Mouse (Mus musculus) frontal cortex, postnatal 10 days (tissue): ENCODE data around the gene Zfp446.

ENCODE experiments used
- DNase-seq, 2 experiments: peaks; one replicate each; pipeline ENCODE4 v3.0.0; 2022; ENCODE audit warnings: low spot score in 2 of 2, mixed read lengths in 1 of 2

The Zfp446 gene

GRCm38 (mm10) chr7:12986906-12987305 lies 9.3 kb downstream of the Zfp446 start:
- DNase-seq: no peak

GRCm38 (mm10) chr7:12987409-12988189 lies 10.0 kb downstream of the Zfp446 start:
- DNase-seq: no peak

DNA sequence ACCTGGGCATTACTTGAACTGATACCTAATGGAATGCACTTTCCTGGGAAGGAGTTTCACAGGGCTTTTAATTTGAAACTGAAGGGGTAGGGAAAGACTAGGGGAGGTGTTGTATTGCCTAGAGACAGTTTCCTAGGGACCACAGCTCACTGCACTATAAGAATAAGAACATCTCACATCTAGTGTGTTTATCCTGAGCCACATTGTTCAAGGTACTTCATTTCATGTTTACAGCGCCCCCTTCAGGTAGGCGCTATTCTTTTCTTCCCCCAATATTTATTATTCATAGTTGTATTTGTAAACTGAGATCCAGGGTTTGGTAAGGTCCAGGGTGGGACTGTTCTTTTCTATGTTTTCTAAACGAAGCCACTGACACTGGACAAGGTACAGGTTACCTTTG lies 14.6 kb downstream of the Zfp446 start:
- DNase-seq: no peak

DNA sequence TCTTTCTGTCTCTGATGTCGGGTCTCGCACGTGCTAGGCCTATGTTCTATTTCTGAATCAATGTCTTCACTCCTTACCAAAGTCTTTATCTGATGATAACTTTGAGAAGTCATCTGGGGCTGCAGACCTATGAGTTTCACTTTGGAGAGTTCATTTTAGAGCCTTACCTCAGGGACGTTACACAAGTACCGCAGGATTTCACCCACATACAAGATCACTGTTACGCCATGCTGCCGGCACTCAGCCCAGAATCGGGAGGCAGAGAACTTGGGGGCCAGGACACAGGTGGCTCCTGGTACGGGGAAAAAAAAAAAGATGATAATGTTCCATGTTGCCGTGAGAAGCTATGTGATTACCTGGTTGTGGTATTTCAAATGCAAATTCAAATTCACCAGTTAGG lies 15.5 kb downstream of the Zfp446 start:
- DNase-seq: no peak

- DNase-seq: no peak
Observed at GRCm38 (mm10) chr7:12995862-12996261, 18.2 kb downstream of the Zfp446 start.

- DNase-seq: no peak
Observed at GRCm38 (mm10) chr7:12997230-12997629, 19.6 kb downstream of the Zfp446 start.

GRCm38 (mm10) chr7:12998053-12998452 lies 20.4 kb downstream of the Zfp446 start, which contains the start of gene Slc27a5:
TSS of gene Slc27a5 (minus strand) at chr7:12998192.
- no peak for DNase-seq

DNA sequence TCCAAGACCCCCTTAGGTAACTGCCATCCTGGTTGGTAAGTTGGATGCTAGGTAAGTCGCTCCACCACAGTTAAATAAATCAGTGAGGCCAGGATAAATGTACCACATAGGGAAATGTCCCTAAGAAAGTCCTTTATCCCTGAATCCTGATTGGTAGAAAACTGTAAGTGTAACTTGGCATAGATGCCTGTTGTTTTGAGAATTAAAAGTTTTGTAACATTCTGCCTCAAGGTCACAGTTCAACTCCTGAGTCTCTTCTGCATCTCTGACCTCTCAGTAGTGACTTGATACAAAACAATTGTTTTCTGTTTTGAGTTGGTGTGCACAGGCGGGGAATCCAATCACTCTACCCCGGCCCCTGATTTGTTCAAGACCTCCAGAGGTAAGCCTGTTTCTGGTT lies 21.2 kb downstream of the Zfp446 start, which contains the start of gene Trim28:
Trim28 (plus strand) TSS at position 264 of the 400 bp plus-strand sequence.
- no peak for DNase-seq

DNA sequence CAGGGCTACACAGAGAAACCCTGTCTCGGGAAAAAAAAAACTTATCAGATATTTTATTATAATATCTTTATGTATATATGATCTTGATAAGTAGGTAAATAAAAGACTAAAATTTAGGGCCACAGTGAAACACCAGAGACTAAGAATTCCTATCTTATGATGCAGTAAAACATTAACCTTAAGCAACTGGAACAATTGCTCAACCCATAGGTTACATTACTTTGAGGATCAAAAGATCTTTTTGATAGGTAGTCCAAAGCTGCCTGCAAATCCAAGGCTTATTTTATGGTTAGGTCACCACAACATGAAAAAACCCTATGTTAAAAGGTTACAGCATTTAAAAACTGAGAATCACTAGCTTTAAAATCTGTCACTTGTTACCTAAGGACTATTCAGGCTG lies 23.9 kb downstream of the Zfp446 start:
- DNase-seq: no peak

DNA sequence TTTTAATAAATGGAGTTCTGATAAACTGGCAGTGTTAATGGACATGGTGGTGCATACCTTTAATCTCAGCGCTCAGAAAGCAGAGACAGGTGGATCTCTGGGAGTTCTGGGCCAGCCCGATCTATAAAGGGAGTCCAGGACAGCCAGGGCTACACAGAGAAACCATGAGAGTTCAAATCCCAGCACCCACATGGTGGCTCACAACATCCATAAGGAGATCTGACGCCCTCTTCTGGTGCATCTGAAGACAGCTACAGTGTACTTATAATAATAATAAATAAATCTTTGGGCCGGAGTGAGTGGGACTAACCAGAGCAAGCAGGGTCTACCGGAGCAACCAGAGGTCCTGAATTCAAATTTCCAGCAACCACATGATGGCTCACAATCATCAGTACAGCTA lies 25.7 kb downstream of the Zfp446 start:
- no peak for DNase-seq

DNA sequence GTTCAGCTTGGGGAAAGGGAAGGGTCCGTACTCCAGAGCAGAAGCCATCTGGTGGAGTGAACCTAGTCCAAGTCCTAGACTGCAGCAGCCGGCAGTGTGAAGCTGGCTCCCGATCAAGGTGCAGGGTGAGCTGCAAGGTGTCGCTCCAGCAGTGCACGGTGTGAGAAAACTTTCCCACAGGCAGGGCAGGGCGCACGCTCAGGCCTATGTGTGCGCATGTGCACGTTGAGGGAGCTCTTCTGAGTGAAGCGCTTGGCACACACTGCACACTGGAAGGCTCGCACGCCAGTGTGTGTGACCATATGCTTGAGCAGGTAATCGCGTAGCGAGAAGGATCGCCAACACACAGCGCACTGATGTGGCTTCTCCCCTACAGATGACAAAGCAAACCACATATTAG lies 28.4 kb downstream of the Zfp446 start:
- DNase-seq: no peak

DNA sequence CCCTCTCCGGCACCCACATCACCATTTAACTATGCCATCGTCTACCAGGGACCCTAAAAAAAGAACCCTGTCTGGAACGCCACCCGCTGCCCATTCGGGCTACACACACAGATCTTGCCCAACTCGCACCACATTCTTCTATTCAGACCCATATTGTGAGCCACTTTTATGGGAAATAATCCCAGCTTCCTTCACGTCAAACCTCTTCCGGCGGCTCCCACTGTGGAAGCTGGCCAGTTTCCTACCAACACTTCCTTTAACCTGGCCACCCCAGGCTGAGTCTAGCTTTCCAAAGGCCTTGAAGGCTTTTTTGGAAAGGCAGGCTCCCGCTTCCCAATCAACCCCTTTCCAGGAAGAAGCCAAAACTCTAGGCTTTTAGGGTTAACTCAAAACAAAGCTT lies 28.9 kb downstream of the Zfp446 start:
- DNase-seq: no peak

DNA sequence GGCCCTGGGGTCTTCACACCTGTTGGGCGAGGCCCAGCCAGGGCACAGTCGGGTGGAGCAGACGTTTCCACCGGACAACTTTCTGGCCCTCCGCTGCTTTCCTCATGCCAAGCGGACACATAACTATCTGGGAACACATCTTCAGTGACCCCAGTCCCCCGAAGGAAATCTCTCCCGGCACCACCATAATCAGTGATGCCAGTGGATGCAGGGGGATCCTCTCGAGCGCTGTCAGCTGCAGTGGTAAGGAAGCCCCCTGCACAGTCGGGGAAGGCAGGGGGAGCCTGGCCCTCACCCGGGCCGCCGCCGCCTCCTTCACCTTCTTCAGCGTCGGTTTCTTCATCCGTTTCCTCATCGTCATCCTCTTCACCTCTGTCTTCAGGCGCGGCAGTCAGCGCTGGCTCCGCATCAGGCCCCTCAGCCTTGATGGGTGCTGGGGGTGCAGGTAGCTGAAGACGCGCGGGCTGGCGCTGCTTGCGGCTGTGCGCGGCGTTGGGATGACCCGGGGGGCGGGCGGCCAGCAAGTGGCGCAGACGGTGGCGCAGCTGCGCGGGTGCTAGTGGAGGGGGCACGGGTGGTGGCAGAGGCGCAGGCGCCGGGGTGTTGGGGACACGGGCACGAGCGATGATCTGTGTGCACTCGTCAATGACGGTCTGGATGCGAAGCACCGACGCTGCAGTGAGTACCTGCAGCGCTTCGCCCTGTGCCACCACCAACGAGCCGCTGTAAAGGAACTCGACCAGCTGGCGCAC lies 29.9 kb downstream of the Zfp446 start:
- DNase-seq: no peak

GRCm38 (mm10) chr7:13009143-13010004 lies 31.7 kb downstream of the Zfp446 start:
- peak; percentile 91 to 92 for DNase-seq

GRCm38 (mm10) chr7:13010005-13010908 lies 32.6 kb downstream of the Zfp446 start, which contains the start of gene Zbtb45:
TSS of gene Zbtb45 (minus strand) at chr7:13010034.
- peak in 1 of 2 experiments; percentile 15 for DNase-seq

DNA sequence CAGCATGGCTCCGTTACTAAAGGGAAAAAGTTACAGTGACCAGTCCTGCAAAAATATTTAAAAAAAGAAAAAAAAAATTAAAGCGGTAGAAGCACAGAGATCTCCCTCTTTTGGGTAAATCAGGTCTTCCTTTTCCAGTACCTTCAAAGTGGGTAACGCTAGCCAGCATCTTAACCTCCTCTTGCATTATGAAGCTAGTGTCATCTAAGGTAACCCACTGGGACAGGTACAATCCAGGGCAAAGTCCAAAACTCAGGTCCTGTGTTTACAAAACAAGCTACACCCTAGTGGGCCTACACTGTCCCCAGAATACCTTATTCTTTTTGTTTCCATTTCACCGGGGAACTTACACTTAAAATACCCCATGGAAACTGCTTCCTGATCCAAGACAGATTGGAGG lies 36.0 kb downstream of the Zfp446 start:
- DNase-seq: no peak

- no peak for DNase-seq
Observed at GRCm38 (mm10) chr7:13014275-13014839, 36.7 kb downstream of the Zfp446 start.

- no peak for DNase-seq
Observed at GRCm38 (mm10) chr7:13015217-13015616, 37.6 kb downstream of the Zfp446 start.

GRCm38 (mm10) chr7:13022773-13023535 lies 45.3 kb downstream of the Zfp446 start:
- DNase-seq: no peak
